Mouse (Mus musculus): ENCODE data around the gene Nhsl1.
"Not testable (repeated sequence)": the region's sequence is repeated elsewhere in the genome, so short reads cannot be mapped to it uniquely, and the experiment has no call there.

Nhsl1 gene

DNA sequence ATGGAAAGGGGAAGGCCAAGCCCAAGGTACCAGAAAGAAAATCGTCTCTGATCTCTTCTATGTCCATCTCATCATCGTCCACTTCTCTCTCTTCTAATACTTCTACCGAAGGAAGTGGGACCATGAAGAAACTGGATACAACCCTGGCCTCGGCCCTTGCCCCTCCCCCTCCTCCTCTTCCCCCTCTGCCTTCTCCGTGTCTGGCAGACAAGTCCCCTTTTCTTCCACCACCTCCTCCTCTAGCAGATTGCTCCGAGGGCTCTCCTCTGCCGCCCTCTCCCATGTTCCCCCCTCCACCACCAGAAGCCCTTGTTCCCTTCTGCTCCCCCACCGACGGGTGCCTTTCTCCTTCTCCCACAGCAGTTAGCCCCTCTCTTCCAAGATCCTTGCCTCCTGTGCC, 206.9 kb downstream of the Nhsl1 start:
- ATAC-seq (ENCODE audit: insufficient number of reproducible peaks, low FRiP score, low TSS enrichment) = no peak

DNA sequence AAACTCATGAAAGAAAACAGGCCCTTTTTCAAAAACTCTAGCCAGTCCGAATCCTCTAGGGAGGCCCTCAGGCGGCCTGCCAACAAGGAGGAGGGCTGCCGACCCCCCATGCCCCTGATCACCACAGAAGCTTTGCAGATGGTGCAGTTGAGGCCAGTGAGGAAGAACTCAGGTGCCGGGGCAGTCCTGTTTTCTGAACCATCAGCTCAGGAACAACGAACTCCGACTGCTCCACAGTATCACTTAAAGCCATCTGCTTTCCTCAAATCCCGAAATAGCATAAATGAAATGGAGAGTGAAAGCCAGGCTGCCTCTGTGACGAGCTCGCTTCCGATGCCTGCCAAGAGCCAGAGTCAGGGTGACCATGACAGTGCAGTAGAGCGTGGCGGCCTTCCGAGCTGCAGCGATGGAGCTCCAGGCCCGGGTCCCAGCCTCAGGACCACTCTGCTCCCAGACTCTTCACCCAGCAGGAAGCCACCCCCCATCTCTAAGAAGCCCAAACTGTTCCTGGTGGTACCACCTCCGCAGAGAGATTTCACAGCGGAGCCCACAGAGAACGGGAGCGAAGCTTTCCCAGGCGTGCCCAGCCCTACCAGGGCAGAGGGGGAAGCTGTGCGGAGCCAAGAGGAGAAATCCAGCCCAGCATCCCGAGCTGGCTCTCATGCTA, 207.5 kb downstream of the Nhsl1 start:
- peak; percentile 77 for ATAC-seq (ENCODE audit: insufficient number of reproducible peaks, low FRiP score, low TSS enrichment)

DNA sequence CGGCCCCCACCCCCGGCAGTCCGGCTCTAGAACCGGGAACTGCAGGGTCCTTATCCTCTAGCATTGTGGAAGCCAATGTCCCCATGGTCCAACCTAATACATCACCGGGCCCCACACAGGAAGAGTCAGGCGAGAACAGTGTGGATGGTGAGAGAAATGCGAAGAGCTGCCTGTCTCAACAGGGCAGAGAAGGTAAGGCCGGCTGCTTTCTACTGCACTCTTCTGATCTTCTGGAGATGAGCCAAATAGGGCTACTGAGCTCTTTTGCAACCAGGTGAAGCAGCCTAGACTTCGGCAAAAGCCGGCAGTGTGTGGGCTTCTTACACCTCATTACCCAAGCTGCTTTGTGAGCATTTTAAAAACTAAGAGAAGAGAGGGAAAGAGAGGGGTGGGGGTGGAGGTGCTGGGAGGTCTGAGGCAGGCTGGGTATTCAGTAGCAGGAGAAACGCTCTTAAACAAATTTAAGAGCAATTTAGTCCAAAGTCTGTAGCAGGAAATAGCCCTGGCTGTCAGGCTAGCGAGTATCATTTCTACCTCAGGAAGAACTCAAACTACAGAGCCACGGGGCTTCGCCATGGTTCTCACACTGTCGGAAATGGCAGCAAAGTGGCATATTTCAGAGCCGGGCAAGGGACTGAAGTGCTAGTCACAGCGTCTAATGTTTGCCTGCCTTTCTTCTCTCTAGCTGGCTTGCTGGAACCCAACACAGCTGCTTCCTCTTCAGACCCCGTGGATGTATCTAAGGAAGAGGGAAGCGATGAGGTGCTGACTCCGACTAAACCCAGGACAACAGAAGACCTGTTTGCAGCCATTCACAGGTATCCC, 208.3 kb downstream of the Nhsl1 start:
- peak; percentile 59 for ATAC-seq (ENCODE audit: insufficient number of reproducible peaks, low FRiP score, low TSS enrichment)

DNA sequence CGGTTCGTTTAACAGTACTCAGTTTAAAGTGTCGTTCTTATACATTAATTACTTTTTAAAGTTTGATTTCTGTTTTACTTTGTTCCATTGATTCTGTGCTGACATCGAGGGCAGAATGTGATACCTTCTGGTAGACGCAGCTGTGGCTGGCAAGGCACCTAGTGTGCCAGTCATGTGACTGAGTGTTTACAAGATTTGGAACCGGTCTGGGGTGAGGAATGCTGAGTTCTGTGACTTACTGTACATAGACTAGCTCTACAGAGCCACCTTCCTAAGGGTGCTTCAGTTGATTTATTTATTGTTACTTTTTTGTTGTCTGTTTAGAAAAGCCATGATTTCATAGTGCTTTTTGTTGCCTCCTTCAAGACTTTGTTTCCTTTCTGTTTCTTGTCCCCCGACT, 209.0 kb downstream of the Nhsl1 start:
- no peak for ATAC-seq (ENCODE audit: insufficient number of reproducible peaks, low FRiP score, low TSS enrichment)

DNA sequence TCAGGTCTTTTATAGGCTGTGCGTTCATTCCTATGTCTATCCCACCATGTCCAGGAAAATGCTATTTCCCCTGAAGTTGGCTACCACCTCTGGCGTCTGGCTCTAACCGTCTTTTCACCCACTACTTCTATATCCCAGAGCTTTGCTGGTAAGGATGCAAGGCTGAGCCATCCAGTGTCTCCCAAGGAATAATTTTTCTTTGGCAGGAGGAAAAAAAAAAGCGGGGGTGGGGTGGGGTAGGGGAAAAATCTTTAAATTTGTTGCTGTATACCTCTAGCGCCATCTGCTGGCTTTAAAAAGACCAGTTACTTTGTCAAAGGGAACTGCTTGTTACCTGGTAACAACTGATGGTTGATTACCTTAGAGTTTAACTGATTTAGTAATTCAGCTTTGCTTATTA, 209.7 kb downstream of the Nhsl1 start:
- ATAC-seq (ENCODE audit: insufficient number of reproducible peaks, low FRiP score, low TSS enrichment) = no peak

DNA sequence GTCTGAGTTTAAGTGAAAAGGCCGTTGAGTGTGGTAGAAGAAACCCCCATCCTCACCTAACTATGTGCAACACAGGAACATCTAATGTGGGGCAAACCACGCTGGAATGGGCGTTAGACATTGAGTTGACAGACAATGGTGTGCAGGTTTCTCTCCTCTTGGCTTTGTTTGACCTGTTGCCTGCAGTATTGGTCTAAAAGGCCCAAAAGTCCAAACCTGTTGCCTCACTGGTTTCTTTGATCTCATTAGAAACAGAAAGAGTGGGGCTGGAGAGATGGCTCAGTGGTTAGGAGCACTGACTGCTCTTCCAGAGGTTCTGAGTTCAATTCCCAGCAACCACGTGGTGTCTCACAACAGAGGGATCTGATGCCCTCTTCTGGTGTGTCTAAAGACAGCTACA, 210.4 kb downstream of the Nhsl1 start:
- ATAC-seq (ENCODE audit: insufficient number of reproducible peaks, low FRiP score, low TSS enrichment) = no peak

DNA sequence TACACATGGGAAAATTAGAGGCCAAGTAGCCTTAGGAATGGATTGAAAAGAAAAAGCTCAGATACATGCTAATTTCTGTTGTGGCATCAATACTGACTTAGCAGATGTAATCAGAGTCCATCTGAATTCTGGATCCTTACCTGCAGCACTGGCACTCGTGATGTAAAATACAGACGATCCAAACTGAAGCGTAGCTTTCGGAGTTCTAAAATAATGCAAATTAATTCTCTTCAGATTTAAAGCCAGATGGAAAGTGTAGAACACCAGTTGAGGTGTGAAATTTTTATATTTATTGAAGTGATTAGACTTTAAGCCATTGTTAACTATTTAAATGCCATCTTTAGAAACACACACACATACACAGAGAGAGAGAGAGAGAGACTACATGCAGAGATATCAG, 211.4 kb downstream of the Nhsl1 start:
- no peak for ATAC-seq (ENCODE audit: insufficient number of reproducible peaks, low FRiP score, low TSS enrichment)

DNA sequence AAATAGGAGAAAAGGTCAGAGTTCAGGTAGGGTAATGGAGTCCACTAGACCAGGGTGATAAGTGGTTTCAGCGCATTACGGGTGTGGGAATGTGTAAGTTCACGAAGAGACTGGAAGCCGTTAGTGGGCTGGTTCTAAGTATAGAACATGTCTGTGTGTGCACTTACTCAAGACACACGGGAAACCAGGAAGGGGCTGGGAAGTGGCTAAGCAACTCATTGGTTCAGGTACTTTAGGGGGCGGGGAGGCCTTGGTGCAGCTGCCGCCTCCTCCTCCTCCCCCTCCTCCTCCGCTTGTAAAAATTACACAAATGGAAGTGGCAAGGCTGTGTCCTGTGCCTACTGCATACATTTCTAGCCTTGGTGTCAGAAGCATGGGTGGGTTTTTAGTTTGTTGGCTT, 213.5 kb downstream of the Nhsl1 start:
- no peak for ATAC-seq (ENCODE audit: insufficient number of reproducible peaks, low FRiP score, low TSS enrichment)

DNA sequence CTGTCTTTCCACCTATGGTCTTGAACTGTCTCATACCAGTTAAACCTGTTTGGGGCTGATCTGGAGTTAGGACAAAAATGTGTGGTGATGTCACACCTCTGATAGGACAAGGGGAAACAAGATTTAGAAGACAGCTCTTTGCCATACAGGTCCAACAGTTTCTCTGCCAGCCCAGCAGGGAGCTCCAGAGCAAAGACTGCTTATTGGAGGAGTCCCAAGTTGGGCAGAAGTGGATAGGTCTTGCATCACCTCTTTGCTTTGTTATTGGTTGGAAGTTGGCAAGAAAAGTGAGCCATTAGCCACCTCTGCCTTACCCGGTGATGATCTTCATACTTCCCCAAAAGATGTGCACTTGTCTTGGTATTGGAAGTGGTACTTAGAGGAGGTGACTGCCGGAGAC, 218.1 kb downstream of the Nhsl1 start:
- no peak for ATAC-seq (ENCODE audit: insufficient number of reproducible peaks, low FRiP score, low TSS enrichment)

DNA sequence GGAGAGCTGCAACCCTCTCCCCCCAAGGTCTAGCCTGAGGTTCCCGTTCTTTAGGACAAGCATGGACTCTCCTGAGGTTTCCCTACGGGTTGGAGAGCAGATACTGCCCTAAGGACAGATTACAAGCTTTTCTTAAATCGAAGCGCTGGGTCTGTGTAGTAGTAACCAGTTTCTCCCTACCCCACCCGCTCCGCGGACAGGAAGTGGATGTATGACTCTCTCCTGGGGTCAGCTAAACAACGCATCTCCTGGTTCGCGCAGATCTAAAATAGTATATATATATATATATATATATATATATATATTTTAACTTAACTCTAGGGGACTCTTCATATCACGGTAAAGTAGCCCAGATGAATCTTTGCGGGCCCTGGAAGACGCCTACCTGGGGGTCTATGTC, 226.5 kb downstream of the Nhsl1 start:
- ATAC-seq (ENCODE audit: insufficient number of reproducible peaks, low FRiP score, low TSS enrichment) = no peak

DNA sequence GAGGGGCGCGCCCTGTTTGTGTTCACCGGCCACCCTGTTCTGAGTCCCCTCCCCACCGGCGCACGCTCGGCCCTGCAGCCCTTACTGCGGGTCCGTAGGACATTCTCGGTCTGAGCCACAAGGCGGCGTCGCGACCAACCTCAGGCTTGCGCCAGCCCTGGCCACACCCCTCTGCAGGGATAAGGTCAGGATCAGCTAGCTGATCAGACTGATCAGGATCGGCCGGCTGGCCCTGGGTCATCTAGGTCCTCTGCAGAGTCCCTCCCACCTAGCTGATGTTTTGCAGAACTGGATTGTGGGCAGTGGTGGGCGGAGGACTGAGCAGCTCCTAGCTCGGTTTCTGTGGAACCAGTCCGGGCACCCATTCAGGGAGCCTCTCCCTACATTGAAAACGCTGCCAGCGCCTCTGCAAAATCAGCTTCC, 227.0 kb downstream of the Nhsl1 start, which contains the start of gene Hebp2:
Gene Hebp2 (minus strand): TSS at position 264 of the 423 bp plus-strand sequence.
- ATAC-seq (ENCODE audit: insufficient number of reproducible peaks, low FRiP score, low TSS enrichment) = peak; percentile 89

DNA sequence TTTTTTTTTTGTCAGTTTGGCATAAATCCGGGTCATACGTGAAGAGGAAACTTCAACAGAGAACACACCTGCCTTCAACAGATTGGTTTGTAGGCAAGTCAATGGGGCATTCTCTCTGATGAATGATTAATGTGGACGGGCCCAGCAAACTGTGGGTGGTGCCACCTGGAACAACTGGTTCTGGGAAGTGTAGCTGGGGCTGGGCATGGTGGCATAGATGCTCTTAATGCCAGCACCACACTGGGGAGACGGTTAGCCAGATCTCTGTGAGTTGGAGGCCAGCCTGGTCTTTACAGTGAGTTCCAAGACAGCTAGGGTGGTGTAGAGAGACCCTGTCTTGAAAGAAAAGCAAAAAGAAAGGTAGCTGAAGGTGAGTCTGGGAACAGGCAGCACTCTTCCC, 228.6 kb downstream of the Nhsl1 start:
- ATAC-seq (ENCODE audit: insufficient number of reproducible peaks, low FRiP score, low TSS enrichment) = no peak

DNA sequence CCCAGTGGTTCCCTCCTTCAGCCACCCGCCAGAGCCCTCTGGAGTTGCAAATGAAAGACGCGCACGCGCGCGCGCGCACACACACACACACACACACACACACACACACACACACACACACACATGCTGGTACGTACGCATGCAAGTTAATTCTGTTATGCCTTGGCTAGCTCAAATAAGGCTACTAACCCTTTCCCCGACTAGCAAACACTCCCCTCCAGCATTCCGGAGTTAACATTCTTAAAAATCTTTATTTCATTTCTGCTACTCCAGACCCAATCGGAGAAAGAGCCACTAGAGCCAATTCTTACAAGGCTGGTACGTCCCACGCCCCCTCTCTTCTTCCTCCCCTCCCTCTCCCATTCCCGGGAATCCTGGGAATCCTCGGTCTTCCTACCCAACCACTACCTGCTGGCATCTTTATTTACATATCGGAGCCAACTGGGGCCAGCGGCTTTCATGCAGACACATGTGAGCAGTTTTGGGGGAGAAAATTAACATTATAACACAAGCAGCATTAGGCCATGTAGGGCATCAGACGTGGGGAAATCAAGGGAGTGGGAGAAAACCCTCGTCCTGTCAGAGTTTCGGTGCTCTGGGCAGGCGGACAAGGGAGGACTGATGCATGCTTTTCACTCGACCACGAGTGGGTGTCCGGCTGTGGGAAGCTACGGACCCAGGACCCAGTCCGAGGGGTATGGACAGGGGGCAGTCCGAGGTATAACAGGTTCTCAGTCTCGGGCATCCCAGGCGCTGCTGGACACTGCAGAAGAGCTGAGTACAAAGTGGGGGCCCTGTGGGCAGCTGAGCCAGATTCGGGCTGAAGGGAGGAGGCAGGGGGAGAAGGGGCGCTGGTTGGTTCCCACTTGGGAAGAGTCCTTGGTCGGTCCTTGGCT, 230.8 kb downstream of the Nhsl1 start:
- ATAC-seq (ENCODE audit: insufficient number of reproducible peaks, low FRiP score, low TSS enrichment) = peak; percentile 20; the same call in 1 of the 2 replicates

DNA sequence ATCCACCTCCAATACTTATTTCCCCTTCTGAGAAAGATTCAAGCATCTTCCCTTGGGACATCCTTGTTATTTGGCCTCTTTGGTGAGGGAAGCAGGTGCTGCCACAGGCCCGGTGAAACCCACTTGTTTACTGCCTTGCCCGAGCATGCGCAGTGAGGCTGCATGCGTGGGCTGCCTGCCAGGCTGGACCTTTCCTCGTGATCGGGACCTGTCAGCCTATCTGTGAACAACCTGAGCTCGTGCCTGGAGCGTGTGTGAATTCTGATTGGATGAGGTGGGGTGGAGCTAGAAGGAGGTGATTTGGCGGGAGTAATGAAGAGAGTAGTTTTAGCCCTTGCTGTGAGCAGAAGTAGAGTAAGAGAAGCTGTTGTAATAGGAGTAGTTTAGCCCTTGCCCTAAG, 240.3 kb downstream of the Nhsl1 start:
- ATAC-seq (ENCODE audit: insufficient number of reproducible peaks, low FRiP score, low TSS enrichment) = not testable (repeated sequence)

DNA sequence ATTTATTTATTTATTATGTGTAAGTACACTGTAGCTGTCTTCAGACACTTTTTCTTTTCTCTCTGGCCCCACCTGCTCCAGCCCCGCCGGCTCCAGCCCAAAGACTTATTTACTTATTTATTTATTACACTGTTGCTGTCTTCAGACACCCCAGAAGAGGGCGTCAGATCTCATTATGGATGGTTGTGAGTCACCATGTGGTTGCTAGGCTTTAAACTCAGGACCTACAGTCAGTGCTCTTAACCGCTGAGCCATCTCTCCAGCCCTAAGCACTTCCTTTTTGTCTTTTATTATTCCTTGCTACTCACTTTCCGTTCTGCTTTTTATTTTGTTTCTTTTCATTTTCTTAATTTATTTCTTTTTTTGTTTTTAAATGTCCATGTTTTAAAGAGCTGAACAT, 242.7 kb downstream of the Nhsl1 start:
- ATAC-seq (ENCODE audit: insufficient number of reproducible peaks, low FRiP score, low TSS enrichment) = no peak

DNA sequence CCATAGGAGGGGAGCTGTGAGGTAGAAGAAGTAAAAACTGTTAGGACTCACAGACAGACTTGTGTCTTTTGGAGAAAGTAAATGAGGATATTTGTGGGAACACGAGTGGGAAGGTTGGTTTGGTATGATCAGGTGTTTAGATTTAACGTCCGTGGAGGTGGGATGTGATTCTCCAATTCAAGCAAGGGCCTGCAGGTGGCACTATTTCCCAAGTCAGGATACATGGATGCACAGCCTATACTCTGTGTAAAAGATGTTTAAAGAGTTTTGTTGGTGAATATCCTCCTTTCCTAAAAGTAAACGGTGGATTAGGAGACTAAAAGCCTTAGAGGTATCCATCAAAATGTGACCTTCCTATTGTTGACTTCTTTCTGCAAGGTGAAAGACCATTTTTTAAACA, 244.2 kb downstream of the Nhsl1 start:
- peak; percentile 78; the same call in 1 of the 2 replicates for ATAC-seq (ENCODE audit: insufficient number of reproducible peaks, low FRiP score, low TSS enrichment)

DNA sequence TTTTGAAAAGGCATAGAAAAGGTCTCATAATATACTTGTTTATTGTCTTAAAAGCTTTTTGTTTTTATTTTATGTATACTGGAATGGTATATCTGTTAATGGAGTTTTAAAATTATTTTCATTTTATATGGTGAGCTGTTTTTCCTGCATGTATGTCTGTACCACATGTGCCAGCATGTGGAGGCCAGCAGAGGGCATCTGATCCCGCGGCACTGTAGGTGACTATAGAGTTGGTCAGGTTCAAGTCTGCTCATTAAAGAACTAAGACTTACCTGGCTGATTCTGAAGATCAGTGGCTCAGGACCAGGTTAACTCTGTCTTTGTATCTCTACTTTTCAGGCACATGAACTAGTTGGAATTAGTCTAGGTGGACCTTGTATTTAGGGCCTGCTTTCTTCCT, 253.8 kb downstream of the Nhsl1 start:
- no peak for ATAC-seq (ENCODE audit: insufficient number of reproducible peaks, low FRiP score, low TSS enrichment)
